Comparison of ENCODE assay signal across 11 mouse cellular contexts in the genomic region with DNA sequence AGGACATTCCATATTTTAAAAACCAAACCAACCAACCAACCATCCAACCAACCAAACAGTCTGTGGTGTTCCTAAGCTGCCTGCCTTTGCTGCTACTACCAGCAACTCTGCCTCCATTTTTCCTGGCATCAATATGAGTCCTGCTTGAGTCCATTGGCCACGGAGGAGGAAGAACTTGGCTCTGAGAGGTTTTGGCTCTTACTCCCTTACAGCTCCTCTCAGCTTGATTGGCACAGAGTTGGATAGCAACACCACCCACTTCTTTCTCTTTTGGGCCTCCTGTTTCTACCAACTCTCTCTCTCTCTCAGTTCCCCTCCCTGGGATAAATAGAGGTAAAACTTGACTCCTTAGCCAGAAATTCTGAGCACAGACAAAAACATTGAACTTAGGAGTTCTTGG.
DNase-seq lines count a peak whose midpoint lies in the region; ATAC-seq lines count a peak whose summit lies in the region.
"Had no signal": no experiment of that assay in that cellular context is flagged by ENCODE, and none has a peak within 500 bp of the region (broad histone marks: within the 10 kb centered on the region; RNA-seq: fewer than 3 reads in every experiment).

No protein-coding gene starts in this region.

- no peaks in the 10 kb centered on the region for H3K9me3 ChIP-seq in midbrain, embryonic 13.5 days
- no peaks in the 10 kb centered on the region for H3K9me3 ChIP-seq in embryonic facial prominence, embryonic 10.5 days
- H3K9me3 ChIP-seq: liver, embryonic 13.5 days had no signal

- no peaks in the 10 kb centered on the region for H3K4me1 ChIP-seq in midbrain, embryonic 13.5 days (replicated peaks)
- no peaks in the 10 kb centered on the region for H3K4me1 ChIP-seq in embryonic facial prominence, embryonic 10.5 days
- H3K4me1 ChIP-seq: liver, embryonic 13.5 days had no signal

- intact Hi-C loops in left cerebral cortex, postnatal 4 days (cut with DNase I), result no loop called here

- H3K36me3 ChIP-seq in midbrain, embryonic 13.5 days, result no peaks in the 10 kb centered on the region
- H3K36me3 ChIP-seq in embryonic facial prominence, embryonic 10.5 days (replicated peaks), result no peaks in the 10 kb centered on the region
- H3K36me3 ChIP-seq: liver, embryonic 13.5 days had no signal

- no peak overlapping the region for H3K27ac ChIP-seq in midbrain, embryonic 13.5 days
- H3K27ac ChIP-seq in embryonic facial prominence, embryonic 10.5 days (replicated peaks), result no peak overlapping the region
- H3K27ac ChIP-seq: liver, embryonic 13.5 days had no signal

- H3K27me3 ChIP-seq in midbrain, embryonic 13.5 days, result no peaks in the 10 kb centered on the region
- H3K27me3 ChIP-seq in embryonic facial prominence, embryonic 10.5 days (replicated peaks; ENCODE audit: low read depth, poor library complexity, severe bottlenecking), result no peaks in the 10 kb centered on the region
- H3K27me3 ChIP-seq: liver, embryonic 13.5 days had no signal

- H3K4me3 ChIP-seq in midbrain, embryonic 13.5 days (replicated peaks), result no peak overlapping the region
- H3K4me3 ChIP-seq in embryonic facial prominence, embryonic 10.5 days, result no peak overlapping the region
- H3K4me3 ChIP-seq: liver, embryonic 13.5 days had no signal

- no peak overlapping the region for H3K4me2 ChIP-seq in midbrain, embryonic 13.5 days (replicated peaks)
- H3K4me2 ChIP-seq: liver, embryonic 13.5 days had no signal

- no peak overlapping the region for H3K9ac ChIP-seq in midbrain, embryonic 13.5 days (replicated peaks)
- H3K9ac ChIP-seq: liver, embryonic 13.5 days had no signal

- no peak for ATAC-seq in midbrain, embryonic 13.5 days

- peak; percentile 9 for DNase-seq in layer of hippocampus, adult 11-12 months (ENCODE audit: low spot score)
- no peak for DNase-seq in layer of hippocampus, adult 9-10 months (ENCODE audit: low spot score)
- peak; percentile 46 for DNase-seq in cerebellum, adult 11-12 months
- DNase-seq in frontal cortex, postnatal 36 days (ENCODE audit: low spot score in 2 of 2), result peak; percentile 19 to 56
- peak; percentile 38 for DNase-seq in left cerebral cortex, postnatal 4 days
- DNase-seq in B cell, adult 2 months, result no peak
- no peak for DNase-seq in embryonic facial prominence, embryonic 10.5 days (ENCODE audit: low spot score)
- DNase-seq: kidney, postnatal 4 days; liver, embryonic 13.5 days; thymus, adult 18-20 months had no signal

- 85% methylated on average over 1 of the region's 1 CpGs for WGBS in midbrain, embryonic 13.5 days
- WGBS in embryonic facial prominence, embryonic 10.5 days, result 65% methylated on average over 1 of the region's 1 CpGs

Comparison
In these comparisons a context has a peak if more than half of its experiments do, and no peak if none do; other contexts are left out.
1. DNase-seq: peak in layer of hippocampus, adult 11-12 months (single experiment), cerebellum, adult 11-12 months (single experiment), frontal cortex, postnatal 36 days (2 of 2) and left cerebral cortex, postnatal 4 days (single experiment); none in layer of hippocampus, adult 9-10 months (single experiment), B cell, adult 2 months (0 of 2) and embryonic facial prominence, embryonic 10.5 days (single experiment).